Mouse (Mus musculus): ENCODE data around the gene Islr2. TPM values are rescaled to one million over a fixed set of nuclear protein-coding genes. Genes with fewer than 3 reads are reported as not detected.
A peak's percentile ranks its signal among the peaks of the same experiment; 100 is the strongest.

Gene Islr2
- polyA plus RNA-seq, 1 experiment: 0.28 TPM

DNA sequence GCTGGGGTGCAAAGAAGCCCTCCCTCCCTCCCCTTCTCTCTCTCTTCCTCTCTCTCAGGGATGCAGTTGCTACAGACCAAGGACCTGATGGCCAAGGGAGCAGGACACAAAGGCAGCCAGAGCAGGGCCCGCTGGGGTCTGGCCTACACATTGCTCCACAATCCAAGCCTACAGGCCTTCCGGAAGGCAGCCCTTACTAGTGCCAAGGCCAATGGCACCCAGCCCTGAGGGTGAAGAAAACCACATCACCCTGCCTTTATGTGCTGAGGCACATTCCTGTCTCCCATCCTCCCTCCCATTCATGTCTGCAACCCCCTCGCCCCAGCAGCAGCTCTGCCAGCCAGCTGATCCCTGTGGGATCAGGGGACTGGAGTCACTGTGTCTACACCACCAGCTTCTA, 51.0 kb downstream of the Islr2 start:
- WGBS: 91% methylated on average over 3 of the region's 3 CpGs
- Histone ChIP-seq H3K36me3 (ENCODE audit: control insufficient read depth, insufficient read depth, low read length) (no peaks in the 10 kb centered on the region), H3K27ac (ENCODE audit: insufficient read depth, low read length) (no peak overlapping the region), H3K4me1 (ENCODE audit: control insufficient read depth, insufficient read depth, insufficient read length) (no peaks in the 10 kb centered on the region), H3K27me3 (ENCODE audit: control insufficient read depth, insufficient read depth, low read length) (no peaks in the 10 kb centered on the region), H3K4me3 (ENCODE audit: extremely low read depth, insufficient read depth, insufficient read length) (no peak overlapping the region)
- no peak for DNase-seq (ENCODE audit: low read depth in 1 of 2, low spot score in 2 of 2)
- no peak for TF ChIP-seq POLR2A (IDR thresholded peaks at IDR 0.05; ENCODE audit: low read depth, low read length)
- TF ChIP-seq CTCF (IDR thresholded peaks at IDR 0.05; ENCODE audit: extremely low read depth, insufficient read depth, insufficient read length, insufficient replicate concordance): no peak

DNA sequence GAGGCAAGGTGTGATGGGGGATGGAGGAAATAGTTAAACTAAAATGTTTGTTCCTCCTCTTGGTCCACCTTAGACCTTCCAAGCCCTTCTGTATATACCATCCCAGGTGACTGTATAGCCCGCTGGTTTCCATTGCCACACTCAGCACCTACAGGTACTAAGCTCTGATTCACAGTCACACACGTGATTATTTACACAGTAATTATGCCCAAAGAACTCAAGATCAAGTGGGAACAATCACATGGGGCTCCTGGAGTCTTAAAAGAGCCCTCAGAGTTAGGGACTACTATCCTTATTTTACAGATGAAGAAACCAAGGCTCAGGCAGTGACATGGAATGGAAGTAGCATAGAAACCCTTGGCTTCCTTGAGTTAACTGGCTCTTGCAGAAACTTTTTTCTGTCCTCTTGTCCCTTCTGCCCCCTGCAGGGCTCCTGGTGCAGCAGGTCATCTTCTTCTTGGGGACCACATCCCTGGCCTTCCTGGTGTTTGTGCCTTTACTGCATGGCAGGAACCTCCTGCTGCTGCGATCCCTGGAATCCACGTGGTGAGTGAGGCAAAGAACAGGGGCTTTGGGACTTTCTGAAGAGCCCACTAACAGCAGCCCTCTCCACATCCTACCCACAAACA, 53.3 kb downstream of the Islr2 start:
- Histone ChIP-seq H3K27me3 (ENCODE audit: control insufficient read depth, insufficient read depth, low read length) (no peaks in the 10 kb centered on the region), H3K27ac (ENCODE audit: insufficient read depth, low read length) (no peak overlapping the region), H3K36me3 (ENCODE audit: control insufficient read depth, insufficient read depth, low read length) (no peaks in the 10 kb centered on the region), H3K4me1 (ENCODE audit: control insufficient read depth, insufficient read depth, insufficient read length) (no peaks in the 10 kb centered on the region), H3K4me3 (ENCODE audit: extremely low read depth, insufficient read depth, insufficient read length) (no peak overlapping the region)
- TF ChIP-seq POLR2A (IDR thresholded peaks at IDR 0.05; ENCODE audit: low read depth, low read length): no peak
- 0 out of 2 replicates have a peak, but pooled peaks have one; percentile 2 for TF ChIP-seq CTCF (IDR thresholded peaks at IDR 0.05; ENCODE audit: extremely low read depth, insufficient read depth, insufficient read length, insufficient replicate concordance)
- 70% methylated on average over 4 of the region's 4 CpGs for WGBS
- no peak for DNase-seq (ENCODE audit: low read depth in 1 of 2, low spot score in 2 of 2)

DNA sequence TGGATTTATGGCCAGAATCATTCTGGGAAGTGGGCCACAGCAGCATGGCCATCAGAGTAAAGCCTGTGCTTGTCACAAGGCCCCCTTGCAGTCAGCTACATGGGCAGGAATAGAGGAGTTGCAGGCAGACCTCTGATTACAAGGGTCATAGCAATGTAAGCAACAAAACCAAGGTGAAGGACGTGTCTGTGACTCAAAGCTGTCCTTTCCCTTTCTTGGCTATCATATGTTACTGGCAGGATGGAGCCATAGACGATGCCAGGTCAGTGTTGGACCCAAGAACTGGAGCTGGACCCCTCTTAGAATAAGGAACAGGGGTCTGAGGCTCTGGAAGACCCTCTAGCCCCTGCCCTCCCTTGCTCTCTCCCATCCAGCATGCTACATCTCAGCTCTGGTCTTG, 55.3 kb downstream of the Islr2 start:
- no peaks in the 10 kb centered on the region for H3K36me3 ChIP-seq (ENCODE audit: control insufficient read depth, insufficient read depth, low read length)
- DNase-seq (ENCODE audit: low read depth in 1 of 2, low spot score in 2 of 2): no peak
- no peak overlapping the region for H3K4me3 ChIP-seq (ENCODE audit: extremely low read depth, insufficient read depth, insufficient read length)
- no peak overlapping the region for H3K27ac ChIP-seq (ENCODE audit: insufficient read depth, low read length)
- H3K4me1 ChIP-seq (ENCODE audit: control insufficient read depth, insufficient read depth, insufficient read length): no peaks in the 10 kb centered on the region
- 57% methylated on average over 2 of the region's 2 CpGs for WGBS
- TF ChIP-seq POLR2A (IDR thresholded peaks at IDR 0.05; ENCODE audit: low read depth, low read length): no peak
- no peak for TF ChIP-seq CTCF (IDR thresholded peaks at IDR 0.05; ENCODE audit: extremely low read depth, insufficient read depth, insufficient read length, insufficient replicate concordance)
- no peaks in the 10 kb centered on the region for H3K27me3 ChIP-seq (ENCODE audit: control insufficient read depth, insufficient read depth, low read length)

Other genes starting within 250 kb of the Islr2 start
- gene Cyp11a1, start 197.9 kb downstream of the Islr2 start, polyA plus RNA-seq (2012; rRNA removed): 0.52 and 0.67 TPM in 2 replicates
- 1.9 and 3.4 TPM in 2 replicates for gene Stra6, start 140.5 kb downstream of the Islr2 start, polyA plus RNA-seq (2012; rRNA removed)
- 0.06 and 0.09 TPM in 2 replicates for gene Ccdc33, start 85.5 kb downstream of the Islr2 start, polyA plus RNA-seq (2012; rRNA removed)
- gene Islr, start within 50 bp of the Islr2 start, polyA plus RNA-seq (2012; rRNA removed): 21.9 and 27.7 TPM in 2 replicates
- 91.6 and 121 TPM in 2 replicates for gene Pml, start 45.5 kb upstream of the Islr2 start, polyA plus RNA-seq (2012; rRNA removed)
- gene Stoml1, start 48.8 kb upstream of the Islr2 start, polyA plus RNA-seq (2012; rRNA removed): 55.5 and 63.5 TPM in 2 replicates
- gene Loxl1, start 108.9 kb upstream of the Islr2 start, polyA plus RNA-seq (2012; rRNA removed): 26.6 and 29.5 TPM in 2 replicates
- gene Tbc1d21, start 166.1 kb upstream of the Islr2 start, polyA plus RNA-seq (2012; rRNA removed): not detected in 2 replicates